Mouse (Mus musculus): Measurements from ENCODE around the gene Sgcd. TPM values are rescaled to one million over a fixed set of nuclear protein-coding genes. Genes with fewer than 3 reads are reported as not detected.
"Not testable (repeated sequence)": the region's sequence is repeated elsewhere in the genome, so short reads cannot be mapped to it uniquely, and the experiment has no call there.

Gene Sgcd
- polyA plus RNA-seq, 1 experiment from 2014 or later: 1.5 TPM

GRCm38 (mm10) chr11:47574635-47575034, 414.1 kb downstream of the Sgcd start:
- no peak for ATAC-seq (replicated peaks; ENCODE audit: low FRiP score)
- DNase-seq (ENCODE audit: low spot score): no peak
- Histone ChIP-seq H3K4me3 (ENCODE audit: low read depth, low read length) (no peak overlapping the region), H3K27ac (ENCODE audit: low read depth, low read length) (no peak overlapping the region), H3K4me2 (no peak overlapping the region), H3K9me3 (ENCODE audit: control insufficient read depth, low read length) (no peaks in the 10 kb centered on the region), H3K9ac (ENCODE audit: low read depth, low read length) (no peak overlapping the region), H3K36me3 (ENCODE audit: control insufficient read depth, insufficient read depth, low read length) (no peaks in the 10 kb centered on the region), H3K27me3 (replicated peaks; ENCODE audit: control insufficient read depth, insufficient read depth, low read length) (no peaks in the 10 kb centered on the region), H3K4me1 (replicated peaks; ENCODE audit: control insufficient read depth, insufficient read depth, low read length) (no peaks in the 10 kb centered on the region)
- 72% methylated on average over 4 of the region's 4 CpGs for WGBS

DNA sequence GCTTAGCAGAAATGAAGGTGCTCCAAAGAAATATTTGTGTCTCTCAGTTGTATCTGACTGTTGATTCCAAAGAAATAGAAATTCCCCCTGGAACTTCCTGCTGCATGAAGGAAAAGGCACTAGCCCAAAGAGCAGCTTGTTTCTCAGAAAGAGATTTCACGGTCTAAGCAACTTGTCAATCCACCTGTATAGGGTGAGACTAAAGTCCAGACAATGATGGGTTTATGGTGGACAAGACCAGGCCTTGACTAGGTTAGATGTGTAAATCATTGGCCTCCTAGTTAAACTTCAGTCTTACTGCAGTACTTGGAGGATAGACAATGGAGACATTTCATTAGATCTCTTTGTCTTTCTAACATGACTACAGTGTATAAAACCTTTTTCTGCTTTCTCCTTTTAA, 420.3 kb downstream of the Sgcd start:
- H3K9me3 ChIP-seq (ENCODE audit: control insufficient read depth, low read length): no peaks in the 10 kb centered on the region
- H3K9ac ChIP-seq (ENCODE audit: low read depth, low read length): no peak overlapping the region
- no peak overlapping the region for H3K27ac ChIP-seq (ENCODE audit: low read depth, low read length)
- DNase-seq (ENCODE audit: low spot score) (no peak), ATAC-seq (replicated peaks; ENCODE audit: low FRiP score) (no peak)
- no peak overlapping the region for H3K4me2 ChIP-seq
- no peaks in the 10 kb centered on the region for H3K36me3 ChIP-seq (ENCODE audit: control insufficient read depth, insufficient read depth, low read length)
- H3K4me1 ChIP-seq (replicated peaks; ENCODE audit: control insufficient read depth, insufficient read depth, low read length): no peaks in the 10 kb centered on the region
- WGBS: 88% methylated on average over 1 of the region's 1 CpGs
- H3K4me3 ChIP-seq (ENCODE audit: low read depth, low read length): no peak overlapping the region
- H3K27me3 ChIP-seq (replicated peaks; ENCODE audit: control insufficient read depth, insufficient read depth, low read length): no peaks in the 10 kb centered on the region

GRCm38 (mm10) chr11:47566156-47566555, 422.6 kb downstream of the Sgcd start:
- no peaks in the 10 kb centered on the region for H3K27me3 ChIP-seq (replicated peaks; ENCODE audit: control insufficient read depth, insufficient read depth, low read length)
- 82% methylated on average over 3 of the region's 3 CpGs for WGBS

GRCm38 (mm10) chr11:47524845-47525244, 463.9 kb downstream of the Sgcd start:
- 55% methylated on average over 1 of the region's 1 CpGs for WGBS
- ATAC-seq (replicated peaks; ENCODE audit: low FRiP score) (no peak), DNase-seq (ENCODE audit: low spot score) (no peak)
- H3K27ac ChIP-seq (ENCODE audit: low read depth, low read length): no peak overlapping the region
- no peaks in the 10 kb centered on the region for H3K36me3 ChIP-seq (ENCODE audit: control insufficient read depth, insufficient read depth, low read length)
- H3K9ac ChIP-seq (ENCODE audit: low read depth, low read length): no peak overlapping the region
- no peak overlapping the region for H3K4me2 ChIP-seq
- H3K9me3 ChIP-seq (ENCODE audit: control insufficient read depth, low read length): no peaks in the 10 kb centered on the region
- no peaks in the 10 kb centered on the region for H3K4me1 ChIP-seq (replicated peaks; ENCODE audit: control insufficient read depth, insufficient read depth, low read length)
- no peak overlapping the region for H3K4me3 ChIP-seq (ENCODE audit: low read depth, low read length)
- H3K27me3 ChIP-seq (replicated peaks; ENCODE audit: control insufficient read depth, insufficient read depth, low read length): no peaks in the 10 kb centered on the region

More at GRCm38 (mm10) chr11:47566156-47566555, 422.6 kb downstream of the Sgcd start:
- DNase-seq (ENCODE audit: low spot score): no peak
- Histone ChIP-seq H3K27ac (ENCODE audit: low read depth, low read length) (no peak overlapping the region), H3K9me3 (ENCODE audit: control insufficient read depth, low read length) (no peaks in the 10 kb centered on the region), H3K4me2 (no peak overlapping the region), H3K9ac (ENCODE audit: low read depth, low read length) (no peak overlapping the region), H3K4me3 (ENCODE audit: low read depth, low read length) (no peak overlapping the region), H3K36me3 (ENCODE audit: control insufficient read depth, insufficient read depth, low read length) (no peaks in the 10 kb centered on the region), H3K4me1 (replicated peaks; ENCODE audit: control insufficient read depth, insufficient read depth, low read length) (no peaks in the 10 kb centered on the region)
- ATAC-seq (replicated peaks; ENCODE audit: low FRiP score): no peak

DNA sequence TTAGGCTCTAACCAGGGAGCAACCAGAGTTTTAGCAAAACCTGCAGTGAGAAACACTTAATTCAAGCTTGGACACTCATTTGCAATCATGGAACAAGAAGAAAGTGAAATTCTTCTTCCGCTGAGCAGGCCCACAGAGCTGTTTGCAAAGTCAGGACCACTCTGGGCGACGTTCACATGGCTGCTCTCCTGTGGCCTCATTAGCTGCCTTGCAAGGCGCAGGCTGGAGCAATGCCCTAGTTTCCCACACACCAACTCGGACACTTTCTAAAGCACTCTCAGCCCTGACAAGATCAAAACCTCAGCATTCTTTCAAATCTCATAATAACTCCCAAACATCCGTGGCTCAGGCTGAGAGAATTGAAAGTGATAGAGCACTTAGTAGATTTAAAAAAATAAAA, 480.7 kb downstream of the Sgcd start:
- H3K4me2 ChIP-seq: no peak overlapping the region
- no peak overlapping the region for H3K4me3 ChIP-seq (ENCODE audit: low read depth, low read length)
- DNase-seq (ENCODE audit: low spot score) (no peak), ATAC-seq (replicated peaks; ENCODE audit: low FRiP score) (no peak)
- H3K27me3 ChIP-seq (replicated peaks; ENCODE audit: control insufficient read depth, insufficient read depth, low read length): no peaks in the 10 kb centered on the region
- H3K36me3 ChIP-seq (ENCODE audit: control insufficient read depth, insufficient read depth, low read length): no peaks in the 10 kb centered on the region
- 73% methylated on average over 6 of the region's 6 CpGs for WGBS
- no peak overlapping the region for H3K27ac ChIP-seq (ENCODE audit: low read depth, low read length)
- no peaks in the 10 kb centered on the region for H3K9me3 ChIP-seq (ENCODE audit: control insufficient read depth, low read length)
- H3K4me1 ChIP-seq (replicated peaks; ENCODE audit: control insufficient read depth, insufficient read depth, low read length): no peaks in the 10 kb centered on the region
- no peak overlapping the region for H3K9ac ChIP-seq (ENCODE audit: low read depth, low read length)

GRCm38 (mm10) chr11:47503236-47503635, 485.5 kb downstream of the Sgcd start:
- H3K4me1 ChIP-seq (replicated peaks; ENCODE audit: control insufficient read depth, insufficient read depth, low read length); H3K27ac ChIP-seq (ENCODE audit: low read depth, low read length); H3K9ac ChIP-seq (ENCODE audit: low read depth, low read length); H3K4me2 ChIP-seq; DNase-seq (ENCODE audit: low spot score); ATAC-seq (replicated peaks; ENCODE audit: low FRiP score); H3K4me3 ChIP-seq (ENCODE audit: low read depth, low read length); H3K9me3 ChIP-seq (ENCODE audit: control insufficient read depth, low read length); H3K27me3 ChIP-seq (replicated peaks; ENCODE audit: control insufficient read depth, insufficient read depth, low read length); H3K36me3 ChIP-seq (ENCODE audit: control insufficient read depth, insufficient read depth, low read length): not testable (repeated sequence)

DNA sequence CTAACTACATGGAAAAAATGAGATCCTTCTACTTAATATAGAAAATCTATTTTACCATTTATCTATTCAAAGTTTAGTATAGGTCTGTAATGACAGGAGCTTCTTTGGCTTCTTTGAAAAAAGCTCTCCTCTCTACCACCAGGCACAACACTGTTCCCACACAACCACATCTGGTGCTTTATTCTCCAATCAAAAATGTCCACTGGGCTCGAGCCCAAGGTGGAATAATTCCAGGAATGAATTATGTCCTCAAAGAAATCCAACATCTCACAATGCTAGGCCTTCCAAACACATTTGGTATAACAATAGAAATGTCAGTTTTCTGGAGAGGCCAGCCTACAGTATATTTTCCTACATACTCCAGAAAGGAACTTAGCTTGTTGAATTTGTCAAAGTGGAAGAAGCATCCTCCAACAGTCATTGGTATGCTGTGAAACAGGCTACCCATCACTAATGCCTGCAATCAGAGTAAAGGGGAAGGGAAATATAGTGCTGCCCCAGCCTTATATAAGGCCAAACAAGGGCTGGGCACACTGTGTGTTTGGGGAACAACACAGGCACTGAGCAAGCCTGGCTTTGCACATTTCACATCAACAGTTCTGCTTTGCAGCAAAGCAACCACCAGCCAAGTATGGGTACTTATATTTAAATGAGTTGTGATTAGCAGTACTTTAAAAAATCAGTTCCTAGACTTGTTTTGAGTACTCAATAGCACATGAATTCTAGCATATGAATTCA, 515.1 kb downstream of the Sgcd start:
- no peak overlapping the region for H3K27ac ChIP-seq (ENCODE audit: low read depth, low read length)
- WGBS: 47% methylated on average over 1 of the region's 1 CpGs
- no peak for DNase-seq (ENCODE audit: low spot score)
- H3K4me2 ChIP-seq: no peak overlapping the region
- H3K36me3 ChIP-seq (ENCODE audit: control insufficient read depth, insufficient read depth, low read length): no peaks in the 10 kb centered on the region
- ATAC-seq (replicated peaks; ENCODE audit: low FRiP score): no peak
- no peak overlapping the region for H3K9ac ChIP-seq (ENCODE audit: low read depth, low read length)
- H3K9me3 ChIP-seq (ENCODE audit: control insufficient read depth, low read length): no peaks in the 10 kb centered on the region
- no peaks in the 10 kb centered on the region for H3K4me1 ChIP-seq (replicated peaks; ENCODE audit: control insufficient read depth, insufficient read depth, low read length)
- H3K4me3 ChIP-seq (ENCODE audit: low read depth, low read length): no peak overlapping the region
- H3K27me3 ChIP-seq (replicated peaks; ENCODE audit: control insufficient read depth, insufficient read depth, low read length): no peaks in the 10 kb centered on the region

DNA sequence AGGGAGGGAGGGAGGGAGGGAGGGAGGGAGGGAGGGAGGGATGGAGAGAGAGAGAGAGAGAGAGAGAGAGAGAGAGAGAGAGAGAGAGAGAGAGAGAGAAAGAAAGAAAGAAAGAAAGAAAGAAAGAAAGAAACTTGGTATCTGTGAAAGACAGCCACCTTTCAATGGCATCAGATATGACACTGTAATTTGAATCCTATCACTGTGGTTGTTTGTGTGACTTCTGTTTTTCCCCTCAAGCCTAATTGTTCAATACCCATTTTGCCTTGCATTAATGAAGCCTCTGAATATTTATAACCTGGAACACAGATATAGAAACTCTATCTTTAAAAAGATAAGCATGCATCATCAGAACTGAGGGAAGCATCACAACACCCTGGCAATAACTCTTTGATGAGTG, 528.1 kb downstream of the Sgcd start:
- H3K9ac ChIP-seq (ENCODE audit: low read depth, low read length); H3K27me3 ChIP-seq (replicated peaks; ENCODE audit: control insufficient read depth, insufficient read depth, low read length); H3K4me2 ChIP-seq; H3K27ac ChIP-seq (ENCODE audit: low read depth, low read length); H3K9me3 ChIP-seq (ENCODE audit: control insufficient read depth, low read length); H3K4me3 ChIP-seq (ENCODE audit: low read depth, low read length); ATAC-seq (replicated peaks; ENCODE audit: low FRiP score); H3K4me1 ChIP-seq (replicated peaks; ENCODE audit: control insufficient read depth, insufficient read depth, low read length); DNase-seq (ENCODE audit: low spot score); H3K36me3 ChIP-seq (ENCODE audit: control insufficient read depth, insufficient read depth, low read length): not testable (repeated sequence)

DNA sequence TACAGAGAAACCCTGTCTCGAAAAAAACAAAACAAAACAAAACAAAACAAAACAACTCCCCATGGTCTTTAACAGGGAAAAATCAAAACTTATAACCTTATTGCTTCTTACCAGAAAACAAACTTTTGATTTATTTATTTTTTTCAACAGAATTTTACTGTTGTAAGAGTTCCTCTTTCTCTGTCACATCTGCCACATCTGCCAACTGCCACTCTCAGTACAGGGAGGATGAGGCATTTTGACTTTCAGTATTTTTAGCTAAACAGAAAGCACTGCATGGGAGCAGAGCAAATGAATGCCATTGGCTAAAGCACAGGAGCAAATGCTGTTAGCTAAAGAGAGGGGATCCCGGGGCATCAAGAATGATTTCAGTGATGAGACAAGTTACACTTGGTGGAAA, 528.6 kb downstream of the Sgcd start:
- Histone ChIP-seq H3K27me3 (replicated peaks; ENCODE audit: control insufficient read depth, insufficient read depth, low read length) (no peaks in the 10 kb centered on the region), H3K4me2 (no peak overlapping the region), H3K4me3 (ENCODE audit: low read depth, low read length) (no peak overlapping the region), H3K9ac (ENCODE audit: low read depth, low read length) (no peak overlapping the region), H3K36me3 (ENCODE audit: control insufficient read depth, insufficient read depth, low read length) (no peaks in the 10 kb centered on the region), H3K27ac (ENCODE audit: low read depth, low read length) (no peak overlapping the region), H3K9me3 (ENCODE audit: control insufficient read depth, low read length) (no peaks in the 10 kb centered on the region), H3K4me1 (replicated peaks; ENCODE audit: control insufficient read depth, insufficient read depth, low read length) (no peaks in the 10 kb centered on the region)
- WGBS: 63% methylated on average over 2 of the region's 2 CpGs
- DNase-seq (ENCODE audit: low spot score) (no peak), ATAC-seq (replicated peaks; ENCODE audit: low FRiP score) (no peak)

Data from liver, embryonic 11.5 days (tissue).